Mouse (Mus musculus) layer of hippocampus, adult 8-10 months (tissue): ENCODE measurements around the gene Krtap4-1. TPM values are rescaled to one million over a fixed set of nuclear protein-coding genes. Genes with fewer than 3 reads are reported as not detected.
"Not testable (repeated sequence)": the region's sequence is repeated elsewhere in the genome, so short reads cannot be mapped to it uniquely, and the experiment has no call there.

Experiments used
- DNase-seq, 2 experiments: peaks; one replicate each; pipeline ENCODE4 v3.0.0; 2022; ENCODE audit warnings: low spot score in 2 of 2
- total RNA-seq, 4 experiments: library from RNA; stranded (reverse); gene quantifications; 2 replicates each; pipeline ENCODE4 v1.2.4; 2022

Gene Krtap4-1
- not detected for total RNA-seq

DNA sequence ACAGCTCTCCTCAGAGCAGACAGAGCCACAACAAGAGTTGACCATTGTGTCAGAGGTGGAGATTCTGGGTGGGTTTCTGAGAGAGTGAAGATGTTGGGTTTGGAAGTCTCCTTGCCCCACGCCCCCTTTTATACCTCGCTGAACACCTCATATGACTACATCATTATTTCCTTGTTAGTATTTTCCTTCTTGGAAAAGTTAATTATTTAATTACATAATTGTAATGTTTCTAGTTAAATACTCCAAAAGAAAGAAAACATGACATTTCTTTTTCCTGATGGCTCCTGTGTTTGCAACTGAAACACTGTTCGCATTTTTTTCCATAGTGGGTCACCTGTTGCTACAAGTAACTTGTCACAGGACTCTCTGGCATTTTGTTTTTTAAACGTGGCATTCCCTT, at the start of gene Krtap4-1:
Krtap4-1 (minus strand) TSS at position 101 of the 400 bp plus-strand sequence.
- no peak for DNase-seq

DNA sequence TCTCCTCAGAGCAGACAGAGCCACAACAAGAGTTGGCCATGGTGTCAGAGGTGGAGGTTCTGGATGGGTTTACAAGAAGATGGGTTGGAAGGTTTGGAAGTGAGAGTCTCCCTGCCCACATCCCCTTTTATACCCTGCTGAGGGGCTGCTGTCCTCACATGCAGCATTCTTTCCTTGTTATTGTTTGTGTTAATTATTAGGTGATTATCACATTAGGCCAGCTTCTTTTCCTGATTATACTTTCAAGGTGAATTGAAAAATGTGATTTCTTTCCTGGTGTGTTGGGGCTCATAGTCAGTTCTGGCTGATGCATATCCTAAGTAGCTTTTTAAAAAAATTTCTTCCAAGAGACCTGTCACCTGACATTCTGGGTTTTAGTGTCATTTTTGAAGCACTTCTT, 37.8 kb upstream of the Krtap4-1 start, which contains the start of gene Krtap4-6:
Krtap4-6 (minus strand) TSS at position 101 of the 400 bp plus-strand sequence.
- no peak for DNase-seq

DNA sequence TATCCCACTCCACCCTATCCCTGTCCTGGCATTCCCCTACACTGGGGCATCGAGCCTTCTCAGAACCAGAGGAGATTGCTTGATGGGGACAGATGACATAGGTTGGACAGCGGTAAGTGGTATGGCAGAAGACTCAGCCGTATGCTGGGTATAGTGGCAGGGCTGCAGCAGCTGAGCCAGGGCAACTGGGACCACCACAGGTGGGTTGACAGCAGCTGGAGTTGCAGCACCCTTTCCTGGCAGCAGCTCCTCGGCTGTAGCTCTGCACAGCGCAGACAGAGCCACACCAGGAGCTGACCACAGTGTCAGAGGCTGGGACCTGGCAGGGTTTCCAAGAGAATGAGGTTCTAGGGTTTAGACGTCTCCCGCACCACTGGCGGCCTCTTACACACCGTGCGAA, 34.8 kb upstream of the Krtap4-1 start:
- DNase-seq, result no peak

DNA sequence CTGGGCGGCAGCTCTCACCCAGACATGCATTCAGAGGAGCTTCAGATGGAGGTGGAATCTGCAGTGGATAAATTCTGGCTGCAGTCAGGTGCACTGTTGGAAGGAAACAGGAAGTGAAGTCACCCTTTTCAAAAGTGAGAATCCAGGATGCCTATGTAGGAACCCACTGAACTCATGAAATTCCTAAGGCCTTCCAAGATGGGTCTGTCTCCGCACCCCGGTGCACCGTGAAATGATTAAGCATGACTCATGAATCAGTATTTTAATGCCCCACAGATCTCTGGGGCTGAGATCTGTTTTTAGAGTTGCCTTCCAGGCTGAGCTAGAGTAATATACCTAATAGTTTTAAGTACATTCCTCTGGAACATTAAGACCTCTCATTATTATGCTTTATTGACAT, 31.2 kb upstream of the Krtap4-1 start:
- DNase-seq, result no peak

DNA sequence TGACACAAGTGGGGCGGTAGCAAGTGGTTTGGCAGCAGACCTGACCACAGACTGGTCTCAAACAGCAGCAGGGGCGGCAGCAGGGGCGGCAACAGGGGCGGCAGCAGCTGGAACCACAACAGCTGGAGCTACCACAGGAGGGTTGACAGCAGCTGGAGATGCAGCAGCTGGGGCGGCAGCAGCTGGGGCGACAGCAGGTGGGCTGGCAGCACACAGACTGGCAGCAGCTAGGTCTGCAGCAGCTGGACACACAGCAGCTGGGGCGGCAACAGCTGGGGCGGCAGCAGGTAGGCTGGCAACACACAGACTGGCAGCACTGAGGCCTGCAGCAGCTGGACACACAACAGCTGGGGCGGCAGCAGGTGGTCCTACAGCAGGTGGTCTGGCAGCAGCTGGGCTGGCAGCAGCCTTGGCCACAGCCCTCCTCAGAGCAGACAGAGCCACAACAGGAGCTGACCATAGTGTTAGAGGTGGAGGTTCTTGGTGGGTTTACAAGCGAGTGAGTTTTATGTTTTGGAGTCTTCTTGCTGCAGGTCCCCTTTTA, 30.5 kb upstream of the Krtap4-1 start, which contains the start of gene Gm11563:
Gm11563 (minus strand) TSS at position 494 of the 544 bp plus-strand sequence.
- not testable (repeated sequence) for DNase-seq

DNA sequence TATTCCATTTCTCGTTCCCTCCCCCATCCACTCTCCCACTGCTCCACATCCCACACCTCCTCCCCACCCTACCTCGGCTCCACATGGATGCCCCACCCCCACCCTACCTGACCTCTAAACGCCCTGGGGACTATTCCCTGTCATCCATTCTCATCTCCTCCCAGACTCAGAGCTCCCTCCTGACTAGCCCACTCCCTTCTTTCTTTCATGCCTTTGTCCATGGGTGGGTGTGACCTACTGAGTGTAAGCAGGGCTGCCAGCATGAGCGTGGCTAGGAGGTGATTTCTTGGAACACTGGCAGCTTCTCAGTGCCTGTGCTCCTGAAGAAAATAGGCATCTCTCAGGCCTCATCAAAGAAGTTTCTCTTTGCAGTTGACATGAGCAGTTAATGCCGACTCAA, 29.0 kb upstream of the Krtap4-1 start:
- DNase-seq, result no peak

DNA sequence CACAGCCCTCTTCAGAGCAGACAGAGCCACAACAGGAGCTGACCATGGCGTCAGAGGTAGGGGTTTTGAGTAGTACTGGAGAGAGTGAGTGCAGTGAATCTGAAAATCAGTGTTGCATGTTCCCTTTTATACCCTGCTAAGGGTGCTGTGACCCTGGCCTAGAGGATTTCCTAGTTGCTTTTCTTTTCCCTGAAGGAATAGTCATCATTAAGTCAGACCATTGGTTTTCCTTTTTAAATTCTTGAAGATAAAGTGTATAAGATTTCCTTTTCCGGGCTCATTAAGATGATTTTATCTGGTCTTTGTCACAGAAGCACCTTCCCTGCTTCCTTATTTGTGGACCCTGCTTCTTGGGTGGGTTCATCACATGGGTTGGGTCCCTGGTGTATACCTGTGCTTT, 22.1 kb upstream of the Krtap4-1 start, which contains the start of gene Gm11555:
Gm11555 (minus strand) TSS at position 101 of the 400 bp plus-strand sequence.
- no peak for DNase-seq

DNA sequence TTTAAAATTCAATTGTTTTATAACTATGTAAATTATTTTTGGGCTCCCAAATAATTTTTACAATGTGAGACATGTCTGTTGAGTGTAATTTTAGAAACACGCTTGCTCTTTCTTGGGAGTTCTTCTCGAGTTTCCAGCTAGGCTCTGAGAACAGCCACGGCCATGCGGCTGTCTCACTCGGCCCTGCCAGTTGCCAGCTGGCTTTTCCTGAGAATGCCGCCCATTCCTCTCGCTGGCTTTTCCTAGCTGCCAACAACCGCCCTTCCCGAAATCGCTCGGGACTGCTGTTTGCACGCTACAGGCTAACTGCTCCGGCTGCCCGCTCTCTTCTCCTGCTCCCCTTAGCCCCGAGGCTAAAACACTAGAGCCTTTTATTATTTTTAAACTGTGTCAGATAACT, 18.4 kb upstream of the Krtap4-1 start:
- DNase-seq, result peak in 1 of 2 experiments; percentile 4

DNA sequence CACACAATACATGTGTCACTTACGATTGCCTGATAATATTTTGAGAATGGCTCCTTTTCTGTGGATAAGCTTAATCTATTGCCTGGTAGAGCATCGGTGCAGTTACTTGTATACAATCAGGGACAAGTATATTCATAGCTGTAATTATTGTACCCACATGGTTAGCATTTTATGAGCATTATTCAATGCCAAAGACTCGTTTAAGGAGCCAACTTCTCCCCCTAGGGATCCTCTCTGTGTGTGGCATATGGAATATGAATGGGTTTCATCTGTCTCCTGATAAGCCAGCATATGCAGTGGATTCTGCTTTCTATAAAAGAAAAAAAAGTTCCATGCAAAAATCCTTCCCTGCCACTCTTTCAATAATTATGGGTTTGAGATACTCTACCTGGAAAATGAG, 16.3 kb upstream of the Krtap4-1 start:
- DNase-seq, result no peak

DNA sequence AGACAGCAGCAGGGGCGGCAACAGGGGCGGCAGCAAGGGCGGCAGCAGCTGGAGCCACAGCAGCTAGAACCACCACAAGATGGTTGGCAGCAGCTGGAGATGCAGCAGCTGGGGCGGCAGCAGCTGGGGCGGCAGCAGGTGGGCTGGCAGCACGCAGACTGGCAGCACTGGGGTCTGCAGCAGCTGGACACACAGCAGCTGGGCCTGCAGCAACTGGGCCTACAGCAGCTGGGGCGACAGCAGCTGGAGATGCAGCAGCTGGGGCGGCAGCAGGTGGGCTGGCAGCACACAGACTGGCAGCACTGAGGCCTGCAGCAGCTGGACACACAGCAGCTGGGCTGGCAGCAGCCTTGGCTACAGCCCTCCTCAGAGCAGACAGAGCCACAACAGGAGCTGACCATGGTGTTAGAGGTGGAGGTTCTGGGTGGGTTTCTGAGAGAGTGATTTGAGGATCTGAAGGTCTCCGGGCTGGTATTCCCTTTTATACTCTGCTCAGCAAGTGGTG, 15.6 kb upstream of the Krtap4-1 start, which contains the start of gene Krtap4-7:
Krtap4-7 (minus strand) TSS at position 455 of the 505 bp plus-strand sequence.
- not testable (repeated sequence) for DNase-seq

DNA sequence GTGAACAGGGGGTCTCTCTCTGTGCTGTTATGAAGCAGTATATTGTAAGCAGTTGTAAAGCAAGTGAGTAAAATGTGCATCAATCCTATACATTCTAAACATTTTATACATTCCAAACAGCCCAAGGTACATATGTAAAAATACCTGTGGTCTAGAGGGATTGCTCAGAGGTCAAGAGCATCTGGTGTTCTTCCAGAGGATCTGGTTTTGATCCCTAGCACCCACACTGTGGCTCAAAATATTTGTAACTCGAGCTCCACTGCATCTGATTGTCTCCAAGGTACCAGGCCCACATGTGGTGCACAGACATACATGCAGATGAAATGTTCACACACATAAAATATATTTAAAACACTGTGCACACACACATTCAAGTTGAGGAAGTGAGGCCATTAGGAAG, 12.9 kb upstream of the Krtap4-1 start:
- no peak for DNase-seq

DNA sequence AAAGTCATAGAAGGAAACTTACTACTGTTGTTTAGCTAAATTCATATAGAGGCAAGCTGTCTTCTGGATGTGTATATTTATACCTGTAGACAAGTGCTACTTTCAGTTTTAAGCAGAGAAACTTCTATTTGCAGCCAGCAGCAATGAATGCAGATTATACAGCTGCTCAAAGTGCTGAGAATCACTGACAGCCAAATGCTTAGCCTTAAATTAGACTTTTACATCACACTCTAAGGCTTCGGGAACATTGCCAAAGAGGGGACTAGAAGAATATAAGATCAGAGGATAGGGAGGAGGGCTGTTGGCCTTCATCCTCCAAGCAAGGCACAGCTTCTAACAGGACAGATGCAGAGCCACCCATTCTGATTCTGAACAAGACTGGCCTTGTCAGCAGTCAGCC, 9.0 kb upstream of the Krtap4-1 start:
- DNase-seq, result no peak

DNA sequence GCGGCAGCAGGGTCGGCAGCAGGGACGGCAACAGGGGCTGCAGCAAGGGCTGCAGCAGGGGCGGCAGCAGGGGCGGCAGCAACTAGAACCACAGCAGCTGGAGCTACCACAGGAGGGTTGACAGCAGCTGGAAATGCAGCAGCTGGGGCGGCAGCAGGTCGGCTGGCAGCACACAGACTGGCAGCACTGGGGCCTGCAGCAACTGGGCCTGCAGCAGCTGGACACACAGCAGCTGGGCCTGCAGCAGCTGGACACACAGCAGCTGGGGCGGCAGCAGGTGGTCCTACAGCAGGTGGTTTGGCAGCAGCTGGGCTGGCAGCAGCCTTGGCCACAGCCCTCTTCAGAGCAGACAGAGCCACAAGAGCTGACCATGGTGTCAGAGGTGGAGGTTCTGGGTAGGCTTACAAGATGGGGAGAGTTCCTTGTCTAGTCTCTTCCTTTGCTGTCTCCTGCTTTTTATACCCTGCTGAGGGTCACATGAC, 6.7 kb upstream of the Krtap4-1 start, which contains the start of gene Krtap4-2:
Krtap4-2 (minus strand) TSS at position 432 of the 482 bp plus-strand sequence.
- no peak for DNase-seq

DNA sequence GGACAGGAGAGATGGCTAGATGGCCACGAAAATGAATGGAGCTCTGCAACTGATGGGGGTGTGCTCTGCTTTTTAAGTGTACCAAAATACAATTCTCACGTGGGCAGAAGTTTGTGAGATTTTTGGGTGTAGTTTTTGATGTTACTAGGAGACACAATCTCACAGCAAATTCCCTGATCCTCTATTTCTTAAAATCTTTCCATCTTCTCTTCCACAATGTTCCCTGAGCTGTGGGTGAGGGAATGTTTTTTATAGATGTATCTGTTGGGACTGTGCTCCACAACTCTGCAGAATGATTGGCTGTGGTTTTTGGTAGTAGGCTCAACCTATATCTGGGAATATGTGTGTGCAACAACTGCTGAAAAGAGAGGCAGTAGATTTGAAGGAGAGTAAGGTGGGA, 5.3 kb upstream of the Krtap4-1 start:
- no peak for DNase-seq

DNA sequence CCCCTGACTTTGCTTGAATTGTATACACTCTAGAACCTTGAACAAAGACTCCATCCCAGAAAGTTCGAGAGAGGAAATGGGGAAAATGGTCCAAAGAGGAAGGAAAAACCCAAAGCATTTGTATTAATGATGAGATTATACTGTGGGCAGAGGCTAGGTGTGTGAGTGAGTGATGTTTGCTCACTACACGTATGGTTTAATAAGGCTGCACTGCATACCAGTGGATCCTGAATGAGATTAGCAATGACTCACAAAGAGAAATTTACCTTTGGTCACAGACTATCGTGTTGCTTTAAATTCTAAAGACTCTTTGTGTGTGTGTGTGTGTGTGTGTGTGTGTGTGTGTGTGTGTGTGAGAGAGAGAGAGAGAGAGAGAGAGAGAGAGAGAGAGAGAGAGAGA, 2.9 kb upstream of the Krtap4-1 start:
- no peak for DNase-seq

DNA sequence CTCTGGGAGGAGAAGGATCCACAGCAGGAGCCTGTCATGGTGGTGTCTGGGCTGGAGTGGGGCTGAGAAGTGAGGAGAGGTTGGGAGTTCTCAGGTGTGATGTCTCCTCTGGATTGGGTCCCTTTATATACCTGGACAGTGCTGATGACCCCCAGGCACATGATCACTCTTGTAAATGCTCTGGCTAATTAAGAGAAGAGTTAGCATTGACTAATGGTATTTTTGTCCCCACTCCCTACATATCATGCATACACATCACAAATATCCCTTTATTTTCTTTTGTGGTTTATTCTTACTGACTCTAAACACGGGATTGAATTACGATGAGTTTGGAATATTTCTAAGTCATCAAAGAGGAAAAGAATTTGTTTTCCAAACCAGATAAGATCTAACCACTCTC, 7.7 kb downstream of the Krtap4-1 start, which contains the start of gene Gm11562:
Gm11562 (minus strand) TSS at position 101 of the 400 bp plus-strand sequence.
- no peak for DNase-seq

DNA sequence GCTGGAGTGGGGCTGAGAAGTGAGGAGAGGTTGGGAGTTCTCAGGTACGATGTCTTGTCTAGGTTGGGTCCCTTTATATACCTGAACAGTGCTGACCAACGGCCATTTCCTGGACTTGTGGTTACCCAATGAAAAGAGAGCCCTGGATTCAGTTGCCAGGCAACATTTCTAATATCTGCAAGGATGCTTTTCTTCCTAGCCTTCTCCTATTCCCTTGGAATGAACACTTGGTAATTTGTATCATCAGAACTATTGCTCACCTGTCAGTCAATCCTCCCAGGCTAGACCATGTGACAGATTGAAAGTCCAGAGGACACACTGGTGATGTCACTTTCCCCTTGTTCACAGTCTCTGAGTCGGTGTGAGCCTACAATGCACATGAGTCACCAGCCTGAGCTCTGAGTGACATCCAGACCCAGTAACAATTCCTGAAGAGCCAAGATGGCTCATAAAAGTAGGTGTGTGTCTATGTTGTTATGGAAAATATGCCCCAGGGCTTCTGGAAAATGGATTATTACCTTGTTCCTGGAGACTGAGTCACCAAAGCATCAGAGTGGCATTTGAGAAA, 13.2 kb downstream of the Krtap4-1 start, which contains the start of gene Krtap2-4:
Krtap2-4 (minus strand) TSS at position 51 of the 568 bp plus-strand sequence.
- DNase-seq, result no peak

DNA sequence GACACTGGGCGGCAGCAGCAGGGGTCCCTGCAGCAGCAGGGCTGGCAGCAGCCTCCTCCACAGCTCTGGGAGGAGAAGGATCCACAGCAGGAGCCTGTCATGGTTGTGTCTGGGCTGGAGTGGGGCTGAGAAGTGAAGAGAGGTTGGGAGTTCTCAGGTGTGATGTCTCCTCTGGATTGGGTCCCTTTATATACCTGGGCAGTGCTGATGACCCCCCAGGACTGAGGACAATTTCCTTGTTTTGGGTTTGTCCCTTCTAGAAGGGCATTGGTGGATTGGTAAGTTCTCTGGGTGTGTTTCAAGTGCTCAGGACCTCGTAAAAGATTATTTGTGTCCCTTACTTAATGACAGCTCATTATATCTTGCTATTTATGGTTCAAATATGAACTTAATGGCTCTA, 17.9 kb downstream of the Krtap4-1 start, which contains the start of gene Gm11937:
Gm11937 (minus strand) TSS at position 101 of the 400 bp plus-strand sequence.
- DNase-seq, result not testable (repeated sequence)

DNA sequence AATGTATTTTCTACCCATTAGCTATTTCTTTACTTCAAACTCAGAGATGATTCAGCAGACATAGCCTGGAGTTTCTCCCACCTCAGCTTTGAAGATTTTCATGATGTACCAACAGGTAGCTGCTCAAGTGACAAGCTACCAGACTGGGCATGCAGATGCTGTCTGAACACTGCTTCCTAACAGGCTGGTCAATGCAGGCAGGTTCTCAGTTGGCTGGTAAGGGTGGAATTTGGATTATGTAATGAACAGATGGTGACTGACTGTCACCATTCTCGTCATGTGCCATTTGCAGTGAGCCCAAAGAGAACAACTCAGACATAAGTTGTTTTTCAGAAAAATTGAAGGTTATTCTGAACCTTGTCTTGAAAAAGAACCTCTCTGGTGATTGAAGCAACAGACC, 18.9 kb downstream of the Krtap4-1 start:
- DNase-seq, result peak; percentile 48 to 50

DNA sequence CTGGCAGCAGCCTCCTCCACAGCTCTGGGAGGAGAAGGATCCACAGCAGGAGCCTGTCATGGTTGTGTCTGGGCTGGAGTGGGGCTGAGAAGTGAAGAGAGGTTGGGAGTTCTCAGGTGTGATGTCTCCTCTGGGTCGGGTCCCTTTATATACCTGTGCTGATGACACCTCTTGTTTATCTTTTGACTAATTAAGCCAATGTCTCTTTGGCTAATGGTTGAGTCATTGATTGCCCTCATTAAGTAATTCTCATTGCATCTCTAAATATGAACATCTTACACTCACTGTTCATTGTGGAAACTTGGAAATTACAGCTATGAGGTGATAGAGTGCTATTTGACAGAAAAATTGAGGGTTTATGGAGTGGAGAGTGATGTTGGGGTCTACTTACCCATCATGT, 24.8 kb downstream of the Krtap4-1 start, which contains the start of gene Gm11938:
Gm11938 (minus strand) TSS at position 101 of the 400 bp plus-strand sequence.
- DNase-seq, result not testable (repeated sequence)

DNA sequence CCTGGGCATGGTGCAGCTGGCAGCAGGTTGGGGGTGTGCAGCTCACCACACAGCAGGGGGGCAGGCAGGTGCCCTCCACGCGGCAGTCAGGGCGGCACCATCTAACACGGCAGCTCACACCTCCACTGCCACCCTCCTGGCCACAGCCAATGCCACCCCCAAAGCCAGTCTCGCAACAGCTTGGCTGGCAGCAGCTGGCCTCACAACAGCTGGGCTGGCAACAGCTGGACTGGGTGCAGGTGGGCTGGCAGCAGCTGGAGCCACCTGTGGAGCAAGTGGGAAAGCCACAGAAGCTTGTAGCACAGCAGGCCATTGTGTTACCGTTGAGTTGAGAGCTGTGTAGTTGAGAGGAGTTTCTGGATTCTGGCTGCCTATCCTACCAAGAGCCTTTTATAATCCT, 30.3 kb downstream of the Krtap4-1 start, which contains the start of gene Krtap9-3:
Krtap9-3 (minus strand) TSS at position 364 of the 400 bp plus-strand sequence.
- not testable (repeated sequence) for DNase-seq

DNA sequence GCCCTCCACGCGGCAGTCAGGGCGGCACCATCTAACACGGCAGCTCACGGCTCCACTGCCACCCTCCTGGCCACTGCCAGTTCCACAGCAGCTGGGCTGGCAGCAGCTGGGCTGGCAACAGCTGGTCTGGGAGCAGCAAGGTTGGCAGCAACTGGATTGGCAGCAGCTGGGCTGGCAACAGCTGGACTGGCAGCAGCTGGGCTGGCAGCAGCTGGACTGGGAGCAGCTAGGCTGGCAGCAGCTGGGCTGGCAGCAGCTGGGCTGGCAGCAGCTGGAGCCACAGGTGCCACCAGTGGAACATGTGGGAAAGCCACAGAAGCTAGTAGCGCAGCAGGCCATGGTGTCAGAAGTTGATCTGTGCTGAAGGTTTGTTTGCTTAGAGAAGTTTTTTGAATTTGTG, 37.1 kb downstream of the Krtap4-1 start, which contains the start of gene Krtap1-3:
Krtap1-3 (minus strand) TSS at position 359 of the 400 bp plus-strand sequence.
- no peak for DNase-seq
